Mouse (Mus musculus): ENCODE data around the gene Thrb.

- no peak for TF ChIP-seq POLR2A (IDR thresholded peaks at IDR 0.05; ENCODE audit: borderline replicate concordance, control insufficient read depth, low read depth, low read length)
- no peak for TF ChIP-seq CTCF (IDR thresholded peaks at IDR 0.05; ENCODE audit: control insufficient read depth, insufficient read depth, low read length)
These were observed 224.8 kb downstream of the Thrb start for GRCm38 (mm10) chr14:17884884-17885283.
